Mouse (Mus musculus) liver, embryonic 14 days (tissue): ENCODE data around the gene Col9a1. TPM values are rescaled to one million over a fixed set of nuclear protein-coding genes. Genes with fewer than 3 reads are reported as not detected.

ENCODE experiments used
- polyA plus RNA-seq: library from polyadenylated mRNA; depleted of rRNA; stranded (reverse); fragments of >200 nt; gene quantifications from 2 replicates; pipeline ENCODE4 v1.2.3, GENCODE M21; 2012; rRNA removed

The Col9a1 gene
- polyA plus RNA-seq: 0.01 and 0.15 TPM in 2 replicates

DNA sequence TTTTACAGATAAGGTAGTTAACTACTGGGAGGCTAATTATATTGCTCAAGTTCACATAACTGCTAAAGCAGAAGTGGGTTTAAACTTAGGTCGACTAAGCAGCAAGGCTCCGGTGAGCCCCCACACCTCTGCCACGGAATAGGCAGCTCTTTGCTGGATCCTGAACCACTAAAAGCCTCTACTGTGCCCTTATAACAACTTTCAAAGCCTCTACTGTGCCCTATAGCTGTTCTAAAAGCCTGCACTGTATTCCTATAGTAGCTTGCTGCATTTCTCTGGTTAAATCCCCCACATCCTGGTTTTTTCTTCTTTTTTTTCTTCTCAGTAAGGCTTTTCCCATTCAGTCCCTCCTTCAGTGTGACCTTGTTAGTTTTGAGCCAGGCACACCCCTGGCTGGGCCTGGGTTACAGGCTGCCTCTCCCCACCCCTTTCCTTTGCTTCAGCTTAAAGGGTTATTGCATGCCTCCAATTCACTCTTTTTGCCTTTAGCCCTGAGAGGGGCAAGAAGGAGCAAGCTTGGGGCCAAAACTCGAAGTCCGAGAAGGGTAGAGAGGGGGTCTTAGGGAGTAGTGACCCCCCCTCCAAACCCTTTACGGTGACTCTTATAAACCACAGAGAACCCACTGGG is at the start of gene Col9a1:
Gene Col9a1 (plus strand): TSS at position 387 of the 628 bp plus-strand sequence.

Other genes with a start within 250 kb of the Col9a1 start
- 15.8 and 15.9 TPM in 2 replicates for gene Sdhaf4, start 172.0 kb upstream of the Col9a1 start, polyA plus RNA-seq
- gene Fam135a, start 77.3 kb upstream of the Col9a1 start, polyA plus RNA-seq: 5.0 and 5.6 TPM in 2 replicates